Mouse (Mus musculus) kidney, adult 2 months (tissue): ENCODE measurements at regions not wholly inside any gene's neighbourhood (a gene's known extent, or its start where the extent isn't known, plus 50 kb on each side); places are given as distances from the start of the nearest gene placed in this dataset.

ENCODE experiments used
- DNase-seq: peaks from one replicate; pipeline ENCODE4 v3.0.0; 2021
- H3K27ac ChIP-seq: fragments of 200-500 bp; 2 replicates; pipeline ENCODE4 v1.5.1; 2012; ENCODE audit warnings: low read depth, low read length, control low read depth, inconsistent platforms; ENCODE audit not compliant: insufficient read depth
- H3K27me3 ChIP-seq: fragments of 200-500 bp; replicated peaks from 2 replicates; pipeline ENCODE4 v1.6.1; 2012; ENCODE audit warnings: mild to moderate bottlenecking, moderate library complexity, low read length, inconsistent platforms; ENCODE audit not compliant: control insufficient read depth, insufficient read depth
- H3K36me3 ChIP-seq: fragments of 200-500 bp; 2 replicates; pipeline ENCODE4 v1.6.1; 2012; ENCODE audit warnings: mild to moderate bottlenecking, moderate library complexity, low read length, inconsistent platforms; ENCODE audit not compliant: control insufficient read depth, insufficient read depth
- H3K4me1 ChIP-seq: fragments of 200-500 bp; 2 replicates; pipeline ENCODE4 v1.6.1; 2011; ENCODE audit warnings: low read length; ENCODE audit not compliant: control insufficient read depth, insufficient read depth
- H3K4me3 ChIP-seq: fragments of 200-500 bp; 2 replicates; pipeline ENCODE4 v1.5.1; 2011; ENCODE audit warnings: mild to moderate bottlenecking, low read depth, low read length, control low read depth; ENCODE audit not compliant: insufficient read depth
- CTCF ChIP-seq: fragments of 200-500 bp; conservative IDR thresholded peaks from 2 replicates; pipeline ENCODE4 v1.5.1; 2011; ENCODE audit warnings: low read depth, mild to moderate bottlenecking, control low read depth, low read length, moderate library complexity, mixed read lengths; ENCODE audit not compliant: insufficient read depth, insufficient read length
- POLR2A ChIP-seq: fragments of 200-500 bp; IDR thresholded peaks from one replicate; pipeline ENCODE4 v1.6.1; 2011; ENCODE audit warnings: low read depth, low read length, control low read depth
- WGBS: fragments of 180-500 bp; shearing (Covaris S2); methylation state at CpG from one replicate; pipeline ENCODE4 v1.1.7; 2018; 5-methylcytosine and 5-hydroxymethylcytosine counted together

GRCm38 (mm10) chr3:18295921-18296320, 347.7 kb downstream of the Cypt12 start:
- DNase-seq = peak; percentile 30
- TF ChIP-seq POLR2A = no peak
- no peaks in the 10 kb centered on the region for H3K4me1 ChIP-seq
- WGBS = 83% methylated on average over 4 of the region's 4 CpGs
- H3K4me3 ChIP-seq = no peak overlapping the region
- no peaks in the 10 kb centered on the region for H3K36me3 ChIP-seq
- H3K27ac ChIP-seq = no peak overlapping the region
- H3K27me3 ChIP-seq = no peaks in the 10 kb centered on the region

- no peaks in the 10 kb centered on the region for H3K27me3 ChIP-seq
- peak; percentile 3 for DNase-seq
- no peaks in the 10 kb centered on the region for H3K4me1 ChIP-seq
- no peak for TF ChIP-seq POLR2A
- no peak for TF ChIP-seq CTCF
- WGBS = 69% methylated on average over 3 of the region's 3 CpGs
- no peak overlapping the region for H3K4me3 ChIP-seq
- H3K27ac ChIP-seq = no peak overlapping the region
- no peaks in the 10 kb centered on the region for H3K36me3 ChIP-seq
Observed at GRCm38 (mm10) chr3:18298699-18299098, 350.5 kb downstream of the Cypt12 start.

GRCm38 (mm10) chr3:18299502-18299901, 351.3 kb downstream of the Cypt12 start:
- H3K27ac ChIP-seq = no peak overlapping the region
- peak; percentile 48 for DNase-seq
- no peak for TF ChIP-seq POLR2A
- TF ChIP-seq CTCF = no peak
- no peak overlapping the region for H3K4me3 ChIP-seq
- no peaks in the 10 kb centered on the region for H3K4me1 ChIP-seq
- 46% methylated on average over 2 of the region's 2 CpGs for WGBS
- no peaks in the 10 kb centered on the region for H3K36me3 ChIP-seq
- H3K27me3 ChIP-seq = no peaks in the 10 kb centered on the region

- H3K4me1 ChIP-seq = no peaks in the 10 kb centered on the region
- H3K27me3 ChIP-seq = no peaks in the 10 kb centered on the region
- DNase-seq = no peak
- no peaks in the 10 kb centered on the region for H3K36me3 ChIP-seq
- no peak overlapping the region for H3K27ac ChIP-seq
- H3K4me3 ChIP-seq = no peak overlapping the region
- 79% methylated on average over 2 of the region's 2 CpGs for WGBS
- no peak for TF ChIP-seq CTCF
- no peak for TF ChIP-seq POLR2A
Observed at GRCm38 (mm10) chr3:18319433-18319832, 371.2 kb downstream of the Cypt12 start.

- TF ChIP-seq CTCF = no peak
- TF ChIP-seq POLR2A = no peak
- Histone ChIP-seq H3K27me3 (no peaks in the 10 kb centered on the region), H3K27ac (no peak overlapping the region), H3K4me3 (no peak overlapping the region), H3K4me1 (no peaks in the 10 kb centered on the region), H3K36me3 (no peaks in the 10 kb centered on the region)
- no peak for DNase-seq
Observed at GRCm38 (mm10) chr3:18333182-18333581, 385.0 kb downstream of the Cypt12 start.

- WGBS = 77% methylated on average over 1 of the region's 1 CpGs
- no peak for TF ChIP-seq POLR2A
- no peak for TF ChIP-seq CTCF
- Histone ChIP-seq H3K36me3 (no peaks in the 10 kb centered on the region), H3K27ac (no peak overlapping the region), H3K4me1 (no peaks in the 10 kb centered on the region), H3K4me3 (no peak overlapping the region), H3K27me3 (no peaks in the 10 kb centered on the region)
- peak; percentile 35 for DNase-seq
Observed at GRCm38 (mm10) chr3:18339189-18339588, 391.0 kb downstream of the Cypt12 start.

- Histone ChIP-seq H3K27me3 (no peaks in the 10 kb centered on the region), H3K4me1 (no peaks in the 10 kb centered on the region), H3K27ac (no peak overlapping the region), H3K4me3 (no peak overlapping the region), H3K36me3 (no peaks in the 10 kb centered on the region)
- TF ChIP-seq CTCF = no peak
- no peak for TF ChIP-seq POLR2A
- 77% methylated on average over 8 of the region's 8 CpGs for WGBS
- DNase-seq = no peak
Observed at GRCm38 (mm10) chr3:18341757-18342156, 393.5 kb downstream of the Cypt12 start.
